Mouse (Mus musculus) limb, embryonic 13.5 days (tissue): Measurements from ENCODE around the gene Nsrp1. TPM values are rescaled to one million over a fixed set of nuclear protein-coding genes. Genes with fewer than 3 reads are reported as not detected.
"Not testable (repeated sequence)": the region's sequence is repeated elsewhere in the genome, so short reads cannot be mapped to it uniquely, and the experiment has no call there.

Experiments
- ATAC-seq: fragments of 200-750 bp; cut with Nextera tagmentation; 2 replicates; pipeline ENCODE4 v1.8.0; 2017; ENCODE audit warnings: low read depth, moderate number of reproducible peaks, moderate TSS enrichment; ENCODE audit not compliant: low FRiP score
- H3K27ac ChIP-seq: fragments of 300-500 bp; sonication (generic); 2 replicates; pipeline ENCODE4 v1.5.1; 2015; ENCODE audit warnings: inconsistent platforms, mild to moderate bottlenecking, moderate library complexity
- H3K27me3 ChIP-seq: fragments of 300-500 bp; sonication (generic); 2 replicates; pipeline ENCODE4 v1.6.1; 2015; ENCODE audit warnings: mild to moderate bottlenecking, inconsistent platforms
- H3K36me3 ChIP-seq: fragments of 300-500 bp; sonication (generic); 2 replicates; pipeline ENCODE4 v1.6.1; 2015; ENCODE audit warnings: inconsistent platforms, mild to moderate bottlenecking, moderate library complexity
- H3K4me1 ChIP-seq: fragments of 300-500 bp; sonication (generic); 2 replicates; pipeline ENCODE4 v1.6.1; 2015; ENCODE audit warnings: inconsistent platforms
- H3K4me2 ChIP-seq: fragments of 300-500 bp; sonication (generic); replicated peaks from 2 replicates; pipeline ENCODE4 v1.6.1; 2015; ENCODE audit warnings: inconsistent platforms, mild to moderate bottlenecking, moderate library complexity
- H3K4me3 ChIP-seq: fragments of 300-500 bp; sonication (generic); 2 replicates; pipeline ENCODE4 v1.5.1; 2015; ENCODE audit warnings: moderate library complexity, mild to moderate bottlenecking, inconsistent platforms
- H3K9ac ChIP-seq: fragments of 300-500 bp; sonication (generic); 2 replicates; pipeline ENCODE4 v1.6.1; 2015; ENCODE audit warnings: mild to moderate bottlenecking, inconsistent platforms
- H3K9me3 ChIP-seq: fragments of 300-500 bp; sonication (generic); 2 replicates; pipeline ENCODE4 v1.6.1; 2016; ENCODE audit warnings: inconsistent platforms
- WGBS: fragments of 180-500 bp; shearing (Covaris S2); methylation state at CpG from one replicate; pipeline ENCODE4 v1.1.7; 2015; 5-methylcytosine and 5-hydroxymethylcytosine counted together
- polyA plus RNA-seq: library from polyadenylated mRNA; unstranded; fragments of >200 nt; fragmentation: Nextera tagmentation; extraction: Ambion mirVana; gene quantifications from 2 replicates; pipeline ENCODE4 v1.2.1, GENCODE M21; 2015

Gene Nsrp1
- polyA plus RNA-seq, result 79.3 and 92.7 TPM in 2 replicates

DNA sequence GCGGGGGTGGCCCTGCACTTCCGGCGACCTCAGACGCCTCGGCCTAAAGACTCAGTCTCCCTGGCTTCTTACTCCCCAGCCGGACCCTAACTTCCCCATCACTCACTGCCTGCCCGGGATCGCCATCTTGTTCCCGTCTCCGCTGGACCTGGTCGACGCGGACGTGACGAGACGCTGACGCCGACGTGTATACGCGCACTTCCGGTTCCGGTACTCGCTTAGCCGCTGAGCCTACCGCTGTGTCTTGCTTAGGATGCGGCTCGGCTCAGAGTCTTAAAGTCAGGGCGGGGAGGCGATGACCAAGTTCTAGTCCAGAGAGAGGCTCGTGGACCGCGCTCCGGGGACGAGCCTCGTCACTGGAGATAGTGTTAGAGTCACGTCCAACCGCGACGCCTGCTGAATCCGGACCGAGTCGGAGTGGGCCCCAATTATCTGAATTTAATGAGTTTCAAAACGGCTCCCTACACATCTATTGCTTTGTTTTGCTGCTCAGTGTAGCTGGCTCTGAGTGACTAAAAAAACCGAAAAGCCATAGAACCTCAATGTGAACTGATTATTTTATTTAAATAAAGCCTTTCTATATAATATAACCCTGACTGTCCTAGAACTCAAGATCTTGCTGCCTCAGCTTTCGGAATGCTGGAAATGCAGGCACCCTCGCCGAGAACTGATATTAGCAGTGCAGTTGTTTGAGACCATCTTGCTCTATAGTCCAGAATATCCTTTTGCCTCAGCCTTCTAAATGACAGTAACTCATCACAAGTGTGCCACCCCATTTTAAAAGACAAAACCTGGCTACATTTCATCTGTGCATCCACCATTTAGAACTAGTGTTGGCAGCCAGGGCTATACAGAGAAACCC is at the start of gene Nsrp1:
Gene Nsrp1 (minus strand): TSS at position 163 of the 862 bp plus-strand sequence.
- peak within 1 kb of the TSS; percentile 89 for H3K9ac ChIP-seq
- H3K4me2 ChIP-seq, result peak within 1 kb of the TSS; percentile 92
- H3K27ac ChIP-seq, result peak within 1 kb of the TSS; percentile 88
- no peaks in the 10 kb centered on the region for H3K9me3 ChIP-seq
- peaks cover 9% of the 10 kb centered on the region for H3K27me3 ChIP-seq
- peaks cover 23% of the 10 kb centered on the region for H3K36me3 ChIP-seq
- WGBS, result 4% methylated on average over 48 of the region's 48 CpGs
- ATAC-seq, result peak; percentile 97
- peaks cover 8% of the 10 kb centered on the region; the same call in 1 of the 2 replicates for H3K4me1 ChIP-seq
- peak within 1 kb of the TSS; percentile 88 for H3K4me3 ChIP-seq

- H3K27me3 ChIP-seq, result no peaks in the 10 kb centered on the region
- WGBS, result 75% methylated on average over 6 of the region's 6 CpGs
- no peak overlapping the region for H3K9ac ChIP-seq
- no peak overlapping the region for H3K4me2 ChIP-seq
- H3K9me3 ChIP-seq, result no peaks in the 10 kb centered on the region
- H3K36me3 ChIP-seq, result no peaks in the 10 kb centered on the region
- no peak overlapping the region for H3K4me3 ChIP-seq
- H3K27ac ChIP-seq, result no peak overlapping the region
- no peak for ATAC-seq
- no peaks in the 10 kb centered on the region for H3K4me1 ChIP-seq
These were observed 32.9 kb upstream of the Nsrp1 start for GRCm38 (mm10) chr11:77111141-77111540.

DNA sequence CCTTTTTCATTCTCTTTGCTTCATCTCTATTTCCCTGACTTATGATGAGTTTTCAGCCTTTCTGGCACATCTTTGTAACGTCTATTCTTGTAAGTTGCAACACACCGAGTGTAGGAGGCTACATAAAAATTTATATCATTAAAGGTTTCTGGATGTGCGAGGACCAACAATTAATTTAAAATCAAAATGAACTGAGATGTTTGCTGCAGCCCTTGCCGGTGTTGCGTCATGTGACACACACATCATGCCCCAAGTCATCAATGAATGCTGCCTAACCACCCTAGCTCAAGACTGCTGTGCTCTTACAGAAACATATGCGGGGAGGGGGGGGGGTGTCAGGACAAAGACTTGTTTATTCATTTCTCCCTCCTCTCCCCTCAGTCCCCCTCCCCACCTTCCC is 30.2 kb upstream of the Nsrp1 start:
- no peak for ATAC-seq
- Histone ChIP-seq H3K27ac (no peak overlapping the region), H3K9ac (no peak overlapping the region), H3K4me2 (no peak overlapping the region), H3K36me3 (no peaks in the 10 kb centered on the region), H3K4me1 (no peaks in the 10 kb centered on the region), H3K9me3 (no peaks in the 10 kb centered on the region), H3K27me3 (no peaks in the 10 kb centered on the region), H3K4me3 (no peak overlapping the region)
- 87% methylated on average over 6 of the region's 6 CpGs for WGBS

GRCm38 (mm10) chr11:77107872-77108271 is 29.6 kb upstream of the Nsrp1 start:
- H3K36me3 ChIP-seq, H3K9ac ChIP-seq, H3K4me3 ChIP-seq, H3K4me1 ChIP-seq, H3K4me2 ChIP-seq, H3K27ac ChIP-seq, H3K27me3 ChIP-seq, ATAC-seq, H3K9me3 ChIP-seq: not testable (repeated sequence)
- WGBS, result 81% methylated on average over 12 of the region's 12 CpGs

GRCm38 (mm10) chr11:77106961-77107360 is 28.7 kb upstream of the Nsrp1 start:
- no peaks in the 10 kb centered on the region for H3K27me3 ChIP-seq
- no peak overlapping the region for H3K9ac ChIP-seq
- no peak overlapping the region for H3K4me3 ChIP-seq
- H3K36me3 ChIP-seq, result no peaks in the 10 kb centered on the region
- no peak overlapping the region for H3K4me2 ChIP-seq
- WGBS, result 91% methylated on average over 6 of the region's 6 CpGs
- H3K27ac ChIP-seq, result no peak overlapping the region
- no peak for ATAC-seq
- no peaks in the 10 kb centered on the region for H3K9me3 ChIP-seq
- H3K4me1 ChIP-seq, result no peaks in the 10 kb centered on the region

GRCm38 (mm10) chr11:77100137-77100937 is 22.1 kb upstream of the Nsrp1 start:
- Histone ChIP-seq H3K4me1 (0 out of 2 replicates have a peak, but pooled peaks cover 6% of the 10 kb centered on the region), H3K4me3 (no peak overlapping the region), H3K9me3 (no peaks in the 10 kb centered on the region), H3K4me2 (no peak overlapping the region), H3K36me3 (no peaks in the 10 kb centered on the region), H3K27me3 (peaks cover 12% of the 10 kb centered on the region; the same call in 1 of the 2 replicates), H3K27ac (no peak overlapping the region), H3K9ac (no peak overlapping the region)
- ATAC-seq, result no peak
- WGBS, result 14% methylated on average over 10 of the region's 10 CpGs

GRCm38 (mm10) chr11:77098332-77098972 is 20.2 kb upstream of the Nsrp1 start:
- 0 out of 2 replicates have a peak, but pooled peaks cover 6% of the 10 kb centered on the region for H3K4me1 ChIP-seq
- no peak overlapping the region for H3K4me3 ChIP-seq
- H3K27me3 ChIP-seq, result peaks cover 12% of the 10 kb centered on the region; the same call in 1 of the 2 replicates
- no peak overlapping the region for H3K9ac ChIP-seq
- H3K27ac ChIP-seq, result no peak overlapping the region
- H3K9me3 ChIP-seq, result no peaks in the 10 kb centered on the region
- no peaks in the 10 kb centered on the region for H3K36me3 ChIP-seq
- no peak overlapping the region for H3K4me2 ChIP-seq
- 73% methylated on average over 19 of the region's 19 CpGs for WGBS
- no peak for ATAC-seq

- WGBS, result 75% methylated on average over 7 of the region's 7 CpGs
- Histone ChIP-seq H3K4me1 (peaks cover 10% of the 10 kb centered on the region; the same call in 1 of the 2 replicates), H3K27ac (no peak overlapping the region), H3K4me3 (no peak overlapping the region), H3K9ac (no peak overlapping the region), H3K9me3 (no peaks in the 10 kb centered on the region), H3K27me3 (peaks cover 12% of the 10 kb centered on the region; the same call in 1 of the 2 replicates), H3K4me2 (no peak overlapping the region), H3K36me3 (no peaks in the 10 kb centered on the region)
- no peak for ATAC-seq
These were observed 18.8 kb upstream of the Nsrp1 start for GRCm38 (mm10) chr11:77096991-77097390.

DNA sequence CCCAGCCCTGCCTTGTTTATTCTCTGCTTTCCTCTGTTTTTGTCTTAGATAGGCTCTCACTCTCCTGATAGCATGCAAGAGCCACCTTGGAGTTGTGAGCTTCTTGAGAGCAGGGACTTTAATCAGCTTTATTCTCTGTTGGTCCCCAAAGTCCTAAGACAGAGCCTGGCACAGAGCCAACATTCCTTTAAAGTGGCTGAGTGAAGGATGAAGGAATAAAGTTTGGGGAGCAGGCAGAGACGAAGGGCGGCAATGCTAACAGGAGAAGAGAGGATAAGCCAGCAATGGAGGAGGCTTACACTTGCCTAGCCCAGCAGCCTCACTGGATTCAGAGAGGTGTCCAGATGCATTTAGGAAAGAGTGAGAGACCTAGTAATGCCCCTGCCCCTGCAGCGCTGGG is 18.3 kb upstream of the Nsrp1 start:
- no peak overlapping the region for H3K27ac ChIP-seq
- ATAC-seq, result no peak
- no peak overlapping the region for H3K4me3 ChIP-seq
- H3K4me1 ChIP-seq, result peaks cover 10% of the 10 kb centered on the region; the same call in 1 of the 2 replicates
- H3K36me3 ChIP-seq, result no peaks in the 10 kb centered on the region
- no peak overlapping the region for H3K9ac ChIP-seq
- no peaks in the 10 kb centered on the region for H3K9me3 ChIP-seq
- H3K27me3 ChIP-seq, result peaks cover 12% of the 10 kb centered on the region; the same call in 1 of the 2 replicates
- H3K4me2 ChIP-seq, result no peak overlapping the region
- 53% methylated on average over 3 of the region's 3 CpGs for WGBS

GRCm38 (mm10) chr11:77095206-77095605 is 17.0 kb upstream of the Nsrp1 start:
- Histone ChIP-seq H3K27ac (no peak overlapping the region), H3K4me3 (no peak overlapping the region), H3K36me3 (no peaks in the 10 kb centered on the region), H3K4me1 (peaks cover 10% of the 10 kb centered on the region; the same call in 1 of the 2 replicates), H3K9ac (no peak overlapping the region), H3K9me3 (no peaks in the 10 kb centered on the region), H3K4me2 (no peak overlapping the region), H3K27me3 (peaks cover 12% of the 10 kb centered on the region; the same call in 1 of the 2 replicates)
- 66% methylated on average over 9 of the region's 10 CpGs for WGBS
- ATAC-seq, result no peak

DNA sequence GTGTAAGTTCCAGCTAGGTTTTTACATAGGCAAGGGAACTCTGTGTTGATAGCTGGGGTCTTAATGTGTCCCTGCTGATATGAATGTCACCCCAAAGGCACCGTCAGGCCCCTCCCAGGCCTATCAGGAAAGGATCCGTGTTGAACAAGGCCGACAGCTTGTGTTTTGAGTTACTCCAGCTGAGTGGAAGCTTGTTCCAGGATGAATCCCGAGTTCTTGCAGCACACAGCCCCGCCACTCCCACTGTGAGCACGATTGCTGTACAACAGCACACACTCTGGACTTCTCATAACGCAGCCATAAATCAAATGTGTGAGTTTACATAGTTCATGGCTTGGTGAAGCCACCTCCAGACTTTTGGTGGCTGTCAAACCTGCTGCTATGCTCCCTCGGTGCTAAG is 15.9 kb upstream of the Nsrp1 start:
- ATAC-seq, result no peak
- H3K9me3 ChIP-seq, result no peaks in the 10 kb centered on the region
- H3K4me2 ChIP-seq, result no peak overlapping the region
- 65% methylated on average over 8 of the region's 8 CpGs for WGBS
- H3K36me3 ChIP-seq, result no peaks in the 10 kb centered on the region
- H3K27ac ChIP-seq, result no peak overlapping the region
- H3K4me3 ChIP-seq, result no peak overlapping the region
- peaks cover 10% of the 10 kb centered on the region; the same call in 1 of the 2 replicates for H3K4me1 ChIP-seq
- peaks cover 8% of the 10 kb centered on the region; the same call in 1 of the 2 replicates for H3K27me3 ChIP-seq
- H3K9ac ChIP-seq, result no peak overlapping the region
